In the genomic region with DNA sequence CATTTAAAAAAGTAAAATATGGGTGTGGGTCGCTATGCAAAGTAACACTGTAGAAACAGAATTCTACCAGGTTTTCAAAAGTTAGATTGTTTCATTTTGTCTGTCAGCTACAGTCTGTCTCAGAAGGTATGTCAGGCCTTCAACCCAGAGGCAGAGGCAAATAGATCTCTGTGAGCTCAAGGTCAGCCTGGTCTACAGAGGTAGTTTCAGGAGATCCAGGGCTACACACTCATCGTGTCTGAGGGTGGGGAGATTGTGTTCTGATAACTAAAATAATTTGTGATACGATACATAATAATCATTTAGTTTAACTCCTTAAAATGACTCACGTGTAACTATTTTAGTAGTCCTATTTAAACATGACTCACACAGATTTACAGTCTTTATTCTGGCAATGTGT, we compare ENCODE assay signal across 10 mouse cellular contexts. TPM values are rescaled to one million over a fixed set of nuclear protein-coding genes. Genes with fewer than 3 reads are reported as not detected.
A peak's percentile ranks its signal among the peaks of the same experiment; 100 is the strongest.
DNase-seq lines count a peak whose midpoint lies in the region; ATAC-seq and TF ChIP-seq lines count a peak whose summit lies in the region.
"Had no signal": no experiment of that assay in that cellular context is flagged by ENCODE, and none has a peak within 500 bp of the region (broad histone marks: within the 10 kb centered on the region; RNA-seq: fewer than 3 reads in every experiment).

No protein-coding gene starts in this region.

- H3K36me3 ChIP-seq in hindbrain, embryonic 14.5 days (replicated peaks; ENCODE audit: control insufficient read depth, insufficient read depth), result peaks cover 34% of the 10 kb centered on the region
- H3K36me3 ChIP-seq in midbrain, embryonic 15.5 days (replicated peaks), result peaks cover 21% of the 10 kb centered on the region

- peak overlapping the region; percentile 81 for H3K4me2 ChIP-seq in hindbrain, embryonic 14.5 days (replicated peaks)
- 0 out of 2 replicates have a peak overlapping the region, but pooled peaks have one; percentile 60 for H3K4me2 ChIP-seq in midbrain, embryonic 15.5 days

- 98% methylated on average over 4 of the region's 4 CpGs for WGBS in hindbrain, embryonic 14.5 days
- WGBS in midbrain, embryonic 15.5 days, result 96% methylated on average over 4 of the region's 4 CpGs

- H3K27me3 ChIP-seq in hindbrain, embryonic 14.5 days (ENCODE audit: control insufficient read depth, insufficient read depth, low read length), result no peaks in the 10 kb centered on the region
- H3K27me3 ChIP-seq in midbrain, embryonic 15.5 days (replicated peaks), result peaks cover 7% of the 10 kb centered on the region; the same call in 1 of the 2 replicates

- peak overlapping the region; percentile 62; the same call in 1 of the 2 replicates for H3K4me3 ChIP-seq in layer of hippocampus, adult 2 months
- no peak overlapping the region for H3K4me3 ChIP-seq in brown adipose tissue, adult 24 weeks (ENCODE audit: insufficient read depth, low read depth, low read length)
- H3K4me3 ChIP-seq in hindbrain, embryonic 14.5 days (replicated peaks; ENCODE audit: low read length), result no peak overlapping the region
- peak overlapping the region; percentile 51; the same call in 1 of the 2 replicates for H3K4me3 ChIP-seq in midbrain, embryonic 15.5 days

- ATAC-seq in hindbrain, embryonic 14.5 days (ENCODE audit: low FRiP score), result no peak
- no peak for ATAC-seq in midbrain, embryonic 15.5 days (replicated peaks)

- DNase-seq in layer of hippocampus, adult 2 months (ENCODE audit: low spot score in 2 of 2), result no peak
- no peak for DNase-seq in layer of hippocampus, adult 9-11 months
- no peak for DNase-seq in hindbrain, embryonic 14.5 days (ENCODE audit: low spot score)
- no peak for DNase-seq in spleen, adult 12 weeks (ENCODE audit: low spot score)
- no peak for DNase-seq in embryo, embryonic 10.5 days (ENCODE audit: low spot score)
- no peak for DNase-seq in right cerebral cortex, postnatal 10 days (ENCODE audit: low spot score in 2 of 2)
- DNase-seq: right cerebral cortex, postnatal 4 days had no signal

- H3K9ac ChIP-seq in hindbrain, embryonic 14.5 days, result no peak overlapping the region
- 0 out of 2 replicates have a peak overlapping the region, but pooled peaks have one; percentile 55 for H3K9ac ChIP-seq in midbrain, embryonic 15.5 days

- no peak for TF ChIP-seq CTCF in layer of hippocampus, adult 2 months (conservative IDR thresholded peaks at IDR 0.05)

- H3K9me3 ChIP-seq in hindbrain, embryonic 14.5 days (ENCODE audit: control insufficient read depth, low read length), result 0 out of 2 replicates have a peak, but pooled peaks cover 9% of the 10 kb centered on the region
- no peaks in the 10 kb centered on the region for H3K9me3 ChIP-seq in midbrain, embryonic 15.5 days

- no peak overlapping the region for H3K27ac ChIP-seq in layer of hippocampus, adult 2 months
- 0 out of 2 replicates have a peak overlapping the region, but pooled peaks have one; percentile 7 for H3K27ac ChIP-seq in brown adipose tissue, adult 24 weeks (replicated peaks; ENCODE audit: low read depth, low read length)
- H3K27ac ChIP-seq in hindbrain, embryonic 14.5 days, result no peak overlapping the region
- H3K27ac ChIP-seq in midbrain, embryonic 15.5 days, result no peak overlapping the region

- H3K4me1 ChIP-seq in brown adipose tissue, adult 24 weeks (ENCODE audit: control insufficient read depth, insufficient read depth, insufficient read length, low read length), result peaks cover 7% of the 10 kb centered on the region; the same call in 1 of the 2 replicates
- peaks cover 14% of the 10 kb centered on the region for H3K4me1 ChIP-seq in hindbrain, embryonic 14.5 days (replicated peaks; ENCODE audit: control insufficient read depth, insufficient read depth, low read length)
- peaks cover 13% of the 10 kb centered on the region for H3K4me1 ChIP-seq in midbrain, embryonic 15.5 days

RNA-seq across cellular contexts. Expression of a gene that starts 1.6 kb away (rescaled TPM):
- 1 to 10 TPM; 6.9 to 7.4 TPM for total RNA-seq in layer of hippocampus, adult 2 months (2021)
- 29.3 and 30.5 TPM in 2 replicates for polyA plus RNA-seq in brown adipose tissue, adult 24 weeks (2012; ENCODE audit: insufficient read depth, insufficient read length, missing spikeins)
- polyA plus RNA-seq in hindbrain, embryonic 14.5 days (2014; fragmentation: Nextera tagmentation; extraction: Ambion mirVana), result 7.9 and 9.0 TPM in 2 replicates
- 6.9 and 7.7 TPM in 2 replicates for polyA plus RNA-seq in midbrain, embryonic 15.5 days (2015; fragmentation: Nextera tagmentation; extraction: Ambion mirVana)

RNA-seq across cellular contexts. Expression of a gene that starts 6.9 kb away (rescaled TPM):
- total RNA-seq in layer of hippocampus, adult 2 months (2021), result 10 to 100 TPM; 24.8 to 28.6 TPM
- polyA plus RNA-seq in brown adipose tissue, adult 24 weeks (2012; ENCODE audit: insufficient read depth, insufficient read length, missing spikeins), result 6.1 and 8.5 TPM in 2 replicates
- 14.4 and 14.9 TPM in 2 replicates for polyA plus RNA-seq in hindbrain, embryonic 14.5 days (2014; fragmentation: Nextera tagmentation; extraction: Ambion mirVana)
- 19.1 and 20.8 TPM in 2 replicates for polyA plus RNA-seq in midbrain, embryonic 15.5 days (2015; fragmentation: Nextera tagmentation; extraction: Ambion mirVana)

RNA-seq across cellular contexts. Expression of a gene that starts 17.1 kb away (rescaled TPM):
- total RNA-seq in layer of hippocampus, adult 2 months (2021), result 10 to 100 TPM; 11.0 to 12.2 TPM
- polyA plus RNA-seq in brown adipose tissue, adult 24 weeks (2012; ENCODE audit: insufficient read depth, insufficient read length, missing spikeins), result 12.3 and 12.8 TPM in 2 replicates
- polyA plus RNA-seq in hindbrain, embryonic 14.5 days (2014; fragmentation: Nextera tagmentation; extraction: Ambion mirVana), result 12.5 and 13.7 TPM in 2 replicates
- polyA plus RNA-seq in midbrain, embryonic 15.5 days (2015; fragmentation: Nextera tagmentation; extraction: Ambion mirVana), result 15.6 and 15.9 TPM in 2 replicates

RNA-seq across cellular contexts. Expression of a gene that starts 17.1 kb away (rescaled TPM):
- total RNA-seq in layer of hippocampus, adult 2 months (2021), result 100 to 1,000 TPM; 134 to 142 TPM
- 718 and 851 TPM in 2 replicates for polyA plus RNA-seq in brown adipose tissue, adult 24 weeks (2012; ENCODE audit: insufficient read depth, insufficient read length, missing spikeins)
- 259 and 310 TPM in 2 replicates for polyA plus RNA-seq in hindbrain, embryonic 14.5 days (2014; fragmentation: Nextera tagmentation; extraction: Ambion mirVana)
- 224 and 231 TPM in 2 replicates for polyA plus RNA-seq in midbrain, embryonic 15.5 days (2015; fragmentation: Nextera tagmentation; extraction: Ambion mirVana)

RNA-seq across cellular contexts. Expression of a gene that starts 43.1 kb away (rescaled TPM):
- not detected for total RNA-seq in layer of hippocampus, adult 2 months (2021)
- polyA plus RNA-seq in brown adipose tissue, adult 24 weeks (2012; ENCODE audit: insufficient read depth, insufficient read length, missing spikeins), result not detected in 2 replicates
- not detected in 2 replicates for polyA plus RNA-seq in hindbrain, embryonic 14.5 days (2014; fragmentation: Nextera tagmentation; extraction: Ambion mirVana)
- not detected in 2 replicates for polyA plus RNA-seq in midbrain, embryonic 15.5 days (2015; fragmentation: Nextera tagmentation; extraction: Ambion mirVana)
- polyA plus RNA-seq: inflammation-experienced regulatory T-cells, adult 6 months had no signal

Comparison
In these comparisons a context has a peak if more than half of its experiments do, and no peak if none do; other contexts are left out.
1. H3K4me3 ChIP-seq: peak in layer of hippocampus, adult 2 months (single experiment) and midbrain, embryonic 15.5 days (single experiment); none in brown adipose tissue, adult 24 weeks (single experiment) and hindbrain, embryonic 14.5 days (single experiment).